In genomic region chr3:51256450-51256849, GRCm38 (mm10) we compare ENCODE assay signal across 11 mouse cellular contexts.
"Had no signal": no experiment of that assay in that cellular context is flagged by ENCODE, and none has a peak within 500 bp of the region (broad histone marks: within the 10 kb centered on the region; RNA-seq: fewer than 3 reads in every experiment).

No protein-coding gene starts in this region.

- DNase-seq: kidney, postnatal 36 days; lung, adult 18-20 months; lung, postnatal 36 days; right cerebral cortex, postnatal 14 days; thymus, postnatal 14 days had no signal

- H3K27ac ChIP-seq: kidney, postnatal 0 days; layer of hippocampus, adult 2 months; limb, embryonic 13.5 days; liver, embryonic 14.5 days; midbrain, embryonic 13.5 days; stomach, embryonic 15.5 days had no signal

- ATAC-seq: midbrain, embryonic 13.5 days had no signal

- H3K9me3 ChIP-seq: limb, embryonic 13.5 days; midbrain, embryonic 13.5 days; stomach, embryonic 15.5 days had no signal

- H3K4me2 ChIP-seq: limb, embryonic 13.5 days; midbrain, embryonic 13.5 days; stomach, embryonic 15.5 days had no signal

- H3K4me1 ChIP-seq: limb, embryonic 13.5 days; midbrain, embryonic 13.5 days; stomach, embryonic 15.5 days had no signal

- H3K4me3 ChIP-seq: layer of hippocampus, adult 2 months; limb, embryonic 13.5 days; midbrain, embryonic 13.5 days; stomach, embryonic 15.5 days had no signal

- H3K27me3 ChIP-seq: limb, embryonic 13.5 days; midbrain, embryonic 13.5 days; stomach, embryonic 15.5 days had no signal

- H3K9ac ChIP-seq: limb, embryonic 13.5 days; liver, embryonic 14.5 days; midbrain, embryonic 13.5 days; stomach, embryonic 15.5 days had no signal
